Mouse (Mus musculus): Measurements from ENCODE around the gene Fscn3.

Gene Fscn3

GRCm38 (mm10) chr6:28486905-28487304, 59.3 kb downstream of the Fscn3 start:
- peak; percentile 83 for ATAC-seq (ENCODE audit: low TSS enrichment)
